ENCODE assay signal across 12 mouse cellular contexts in the genomic region with DNA sequence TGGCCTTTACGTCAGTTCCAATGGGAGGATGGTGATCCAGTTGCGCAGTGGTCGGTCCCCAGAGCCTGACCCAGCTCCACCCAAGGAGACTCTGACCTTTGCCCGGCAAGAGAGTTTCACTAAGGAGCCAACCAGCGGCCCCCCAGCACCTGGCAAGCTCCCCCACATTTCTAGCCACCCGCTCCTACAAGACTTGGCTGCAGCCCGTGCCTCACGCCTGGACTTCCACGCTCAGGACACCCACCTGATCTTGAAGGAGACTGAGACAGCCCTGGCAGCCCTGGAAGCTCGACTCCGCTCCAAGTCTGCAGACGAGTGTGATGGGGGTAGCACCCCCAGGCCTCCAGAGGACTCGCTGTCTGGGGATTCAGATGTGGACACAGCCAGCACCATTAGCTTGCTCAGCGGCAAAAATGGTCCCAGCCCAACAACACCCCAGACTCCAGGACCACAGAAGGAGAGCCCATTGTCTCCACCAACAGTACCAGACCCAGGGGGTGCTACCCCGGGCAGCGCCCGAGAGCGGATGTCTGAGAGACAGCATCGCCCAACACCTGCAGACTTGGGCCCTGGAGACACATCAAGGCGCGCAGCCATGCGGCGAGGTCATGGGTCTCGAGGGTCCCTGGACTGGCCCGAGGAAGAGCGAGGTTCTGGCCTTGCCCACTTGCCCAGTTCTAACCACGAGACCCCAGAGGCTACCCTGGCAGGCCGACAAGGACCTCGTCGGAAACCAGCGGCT. TPM values are rescaled to one million over a fixed set of nuclear protein-coding genes. Genes with fewer than 3 reads are reported as not detected.
DNase-seq lines count a peak whose midpoint lies in the region.
"Had no signal": no experiment of that assay in that cellular context is flagged by ENCODE, and none has a peak within 500 bp of the region (broad histone marks: within the 10 kb centered on the region; RNA-seq: fewer than 3 reads in every experiment).

No protein-coding gene starts in this region.

- DNase-seq in adrenal gland, postnatal 25 days: peak; percentile 1
- DNase-seq in adrenal gland, adult (ENCODE audit: inconsistent age in 2 of 2, low spot score in 1 of 2): no peak
- peak; percentile 92 for DNase-seq in heart, adult 11 months
- no peak for DNase-seq in heart, adult 8-10 months (ENCODE audit: low spot score)
- DNase-seq in left cerebral cortex, postnatal 4 days: peak; percentile 18
- DNase-seq in left cerebral cortex, adult 8-10 months (ENCODE audit: low spot score in 2 of 2): no peak
- DNase-seq in cerebellum, adult 9-11 months: peak; percentile 74
- no peak for DNase-seq in spleen, postnatal 36 days (ENCODE audit: low spot score in 2 of 2)
- DNase-seq: lung, adult 18-20 months; lung, postnatal 10 days; retina, postnatal 1 day; thymus, postnatal 36 days had no signal

- intact Hi-C loops in left cerebral cortex, postnatal 4 days (cut with DNase I): no loop called here

RNA-seq across cellular contexts. Expression of a gene that starts 18.2 kb away (rescaled TPM):
- 42.4 and 58.1 TPM in 2 replicates for total RNA-seq in adrenal gland, postnatal 25 days (2021)
- 10 to 100 TPM; 12.3 to 14.7 (median 13.4) TPM for total RNA-seq in heart, adult 8-10 months (2022)
- 100 to 1,000 TPM; 183 to 185 TPM for total RNA-seq in left cerebral cortex, postnatal 4 days (2021)
- 100 to 1,000 TPM; 252 to 327 (median 295) TPM for total RNA-seq in left cerebral cortex, adult 8-10 months (2022)

RNA-seq across cellular contexts. Expression of a gene that starts 22.0 kb away (rescaled TPM):
- 6.4 and 6.8 TPM in 2 replicates for total RNA-seq in adrenal gland, postnatal 25 days (2021)
- total RNA-seq in heart, adult 8-10 months (2022): 1 to 10 TPM; 3.4 to 8.1 (median 4.3) TPM
- 1 to 10 TPM; 6.2 to 6.6 TPM for total RNA-seq in left cerebral cortex, postnatal 4 days (2021)
- 10 to 100 TPM in 3 of 4 experiments, 1 to 10 TPM in 1; 10.0 to 22.8 (median 16.5) TPM for total RNA-seq in left cerebral cortex, adult 8-10 months (2022)

RNA-seq across cellular contexts. Expression of a gene that starts 59.8 kb away (rescaled TPM):
- 7.9 and 12.8 TPM in 2 replicates for total RNA-seq in adrenal gland, postnatal 25 days (2021)
- total RNA-seq in heart, adult 8-10 months (2022): 1 to 10 TPM; 4.0 to 5.5 (median 4.9) TPM
- total RNA-seq in left cerebral cortex, postnatal 4 days (2021): 1 to 10 TPM in 1 of 2 experiments, under 1 TPM in 1; 0.62 to 1.9 TPM
- 1 to 10 TPM in 2 of 4 experiments, under 1 TPM in 2; 0.81 to 1.7 (median 1.1) TPM for total RNA-seq in left cerebral cortex, adult 8-10 months (2022)

Comparison
In these comparisons a context has a peak if more than half of its experiments do, and no peak if none do; other contexts are left out.
1. DNase-seq: peak in adrenal gland, postnatal 25 days (single experiment), heart, adult 11 months (single experiment), left cerebral cortex, postnatal 4 days (single experiment) and cerebellum, adult 9-11 months (single experiment); none in adrenal gland, adult (0 of 2), heart, adult 8-10 months (single experiment), left cerebral cortex, adult 8-10 months (0 of 2) and spleen, postnatal 36 days (0 of 2).